Mouse (Mus musculus) testis, adult 2 months (tissue): ENCODE results near the gene Tmem252. TPM values are rescaled to one million over a fixed set of nuclear protein-coding genes. Genes with fewer than 3 reads are reported as not detected.

ENCODE experiments used
- H3K27ac ChIP-seq: fragments of 200-500 bp; 2 replicates; pipeline ENCODE4 v1.5.1; 2012; ENCODE audit warnings: low read depth, low read length; ENCODE audit not compliant: control insufficient read depth, insufficient read depth
- H3K27me3 ChIP-seq: fragments of 200-500 bp; 2 replicates; pipeline ENCODE4 v1.6.1; 2012; ENCODE audit warnings: mild to moderate bottlenecking, low read length, moderate library complexity; ENCODE audit not compliant: control insufficient read depth, insufficient read depth
- H3K36me3 ChIP-seq: fragments of 200-500 bp; 2 replicates; pipeline ENCODE4 v1.6.1; 2012; ENCODE audit warnings: mild to moderate bottlenecking, low read length; ENCODE audit not compliant: control insufficient read depth, insufficient read depth
- H3K4me1 ChIP-seq: fragments of 200-500 bp; 2 replicates; pipeline ENCODE4 v1.6.1; 2012; ENCODE audit warnings: low read length; ENCODE audit not compliant: control insufficient read depth, insufficient read depth
- H3K4me3 ChIP-seq: fragments of 200-500 bp; 2 replicates; pipeline ENCODE4 v1.5.1; 2012; ENCODE audit warnings: low read depth, mild to moderate bottlenecking, low read length, moderate library complexity, mixed read lengths; ENCODE audit not compliant: control insufficient read depth
- CTCF ChIP-seq: fragments of 200-500 bp; IDR thresholded peaks from 2 replicates; pipeline ENCODE4 v1.5.1; 2012; ENCODE audit warnings: low read depth, mild to moderate bottlenecking, inconsistent platforms, low read length, moderate library complexity; ENCODE audit not compliant: control insufficient read depth, insufficient read depth, insufficient replicate concordance
- POLR2A ChIP-seq: fragments of 200-500 bp; IDR thresholded peaks from 2 replicates; pipeline ENCODE4 v1.6.1; 2012; ENCODE audit warnings: low read depth, mild to moderate bottlenecking, inconsistent platforms, low read length, moderate library complexity; ENCODE audit not compliant: control insufficient read depth
- polyA plus RNA-seq: library from polyadenylated mRNA; depleted of rRNA; stranded (reverse); fragments of >200 nt; gene quantifications from 2 replicates; pipeline ENCODE4 v1.2.3, GENCODE M21; 2012; rRNA removed

Tmem252 gene
- 0.06 TPM in 2 replicates for polyA plus RNA-seq

DNA sequence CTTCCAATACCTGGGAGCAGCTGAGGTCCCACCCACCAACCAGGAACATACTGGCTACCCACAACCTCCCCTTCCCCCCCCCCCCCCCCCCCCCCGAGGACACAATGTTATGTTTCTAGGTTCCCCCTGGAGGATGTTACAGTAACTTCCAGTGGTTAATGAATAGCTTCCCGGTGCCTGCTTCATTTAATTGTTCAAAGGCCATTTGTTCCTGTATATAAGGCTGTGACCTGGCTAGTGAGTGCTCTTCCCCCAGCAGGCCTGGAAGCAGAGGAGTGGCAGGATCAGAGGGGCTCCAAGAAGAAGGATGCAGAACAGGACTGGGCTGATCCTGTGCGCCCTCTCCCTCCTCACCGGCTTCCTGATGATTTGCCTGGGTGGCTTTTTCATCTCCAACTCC lies at the start of gene Tmem252:
Gene Tmem252, plus strand, starts transcription at position 247 of the 400 bp plus-strand sequence.
- Histone ChIP-seq H3K36me3 (no peaks in the 10 kb centered on the region), H3K27me3 (no peaks in the 10 kb centered on the region), H3K4me3 (no peak within 1 kb of the TSS), H3K4me1 (peaks cover 2% of the 10 kb centered on the region), H3K27ac (no peak within 1 kb of the TSS)
- TF ChIP-seq CTCF (no peak), POLR2A (no peak)

DNA sequence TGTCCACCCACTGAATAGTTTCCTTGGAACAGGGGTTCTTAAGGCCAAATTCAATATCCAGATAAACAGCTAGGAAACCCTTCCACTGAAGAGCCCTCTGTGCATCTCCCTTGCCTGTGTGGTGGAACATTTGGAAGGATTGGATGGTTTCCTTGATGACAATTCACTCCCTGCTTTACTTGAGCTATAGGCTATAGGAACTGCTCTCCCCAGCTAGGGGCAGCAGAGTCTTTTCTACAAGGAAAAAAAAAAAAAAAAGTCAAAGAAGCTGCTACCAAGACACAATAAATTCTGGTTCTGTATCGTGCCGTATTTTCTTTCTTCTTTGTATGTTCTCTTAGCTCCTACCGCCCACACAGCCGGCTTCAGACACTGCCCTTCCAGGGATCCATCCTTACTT lies 45.8 kb upstream of the Tmem252 start:
- H3K36me3 ChIP-seq, result no peaks in the 10 kb centered on the region
- TF ChIP-seq CTCF (no peak), POLR2A (no peak)
- H3K27ac ChIP-seq, result no peak overlapping the region
- no peaks in the 10 kb centered on the region for H3K4me1 ChIP-seq
- H3K27me3 ChIP-seq, result no peaks in the 10 kb centered on the region
- H3K4me3 ChIP-seq, result no peak overlapping the region

- no peak overlapping the region for H3K27ac ChIP-seq
- no peaks in the 10 kb centered on the region for H3K27me3 ChIP-seq
- TF ChIP-seq POLR2A, result no peak
- no peak for TF ChIP-seq CTCF
- H3K36me3 ChIP-seq, result no peaks in the 10 kb centered on the region
- H3K4me3 ChIP-seq, result no peak overlapping the region
- no peaks in the 10 kb centered on the region for H3K4me1 ChIP-seq
Measured at GRCm38 (mm10) chr19:24633008-24633407, 40.8 kb upstream of the Tmem252 start.

DNA sequence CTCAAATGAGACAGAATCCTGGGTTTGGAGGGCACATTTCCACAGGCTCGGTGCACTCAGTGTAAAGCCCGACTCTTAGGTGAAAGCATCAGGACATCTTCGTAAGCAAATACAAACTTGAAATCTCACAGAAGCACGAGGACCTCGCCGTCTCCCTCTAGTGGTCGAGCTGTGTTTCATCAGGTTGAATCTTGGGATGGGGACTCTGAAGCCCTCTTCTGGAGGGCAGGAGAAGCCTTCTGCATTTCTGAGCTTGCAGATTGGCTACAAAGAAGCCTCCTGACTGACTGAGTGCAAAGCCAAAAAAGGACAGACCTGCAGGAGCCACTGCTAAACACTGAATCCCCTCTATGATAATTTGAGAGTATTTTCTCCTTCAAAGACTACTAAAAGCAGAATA lies 39.2 kb upstream of the Tmem252 start:
- no peaks in the 10 kb centered on the region for H3K4me1 ChIP-seq
- TF ChIP-seq POLR2A (no peak), CTCF (peak; percentile 70)
- no peaks in the 10 kb centered on the region for H3K27me3 ChIP-seq

DNA sequence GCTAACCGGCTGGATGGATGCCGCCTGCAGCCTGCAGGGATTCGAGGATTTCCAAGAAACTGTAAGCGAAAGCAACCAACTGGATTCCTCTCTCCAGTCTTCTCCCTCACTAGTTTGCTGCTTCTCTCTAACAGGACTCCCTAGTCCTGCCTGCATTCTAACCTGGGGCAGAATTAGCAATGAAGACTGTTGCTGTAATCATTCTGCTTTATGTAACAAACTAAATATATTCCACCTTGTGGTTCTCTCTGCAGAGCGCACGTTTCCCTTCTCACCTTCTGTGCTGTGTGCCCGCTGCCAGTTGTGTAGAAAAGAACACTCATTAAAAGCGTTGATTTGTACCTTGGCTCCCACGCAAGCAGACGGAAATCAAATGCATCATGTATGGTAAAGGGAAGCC lies 37.2 kb upstream of the Tmem252 start:
- TF ChIP-seq POLR2A (no peak), CTCF (no peak)
- Histone ChIP-seq H3K4me1 (0 out of 2 replicates have a peak, but pooled peaks cover 3% of the 10 kb centered on the region), H3K36me3 (no peaks in the 10 kb centered on the region), H3K4me3 (no peak overlapping the region), H3K27ac (no peak overlapping the region), H3K27me3 (no peaks in the 10 kb centered on the region)

More for the DNA sequence above, 39.2 kb upstream of the Tmem252 start:
- Histone ChIP-seq H3K27ac (no peak overlapping the region), H3K36me3 (no peaks in the 10 kb centered on the region), H3K4me3 (no peak overlapping the region)

DNA sequence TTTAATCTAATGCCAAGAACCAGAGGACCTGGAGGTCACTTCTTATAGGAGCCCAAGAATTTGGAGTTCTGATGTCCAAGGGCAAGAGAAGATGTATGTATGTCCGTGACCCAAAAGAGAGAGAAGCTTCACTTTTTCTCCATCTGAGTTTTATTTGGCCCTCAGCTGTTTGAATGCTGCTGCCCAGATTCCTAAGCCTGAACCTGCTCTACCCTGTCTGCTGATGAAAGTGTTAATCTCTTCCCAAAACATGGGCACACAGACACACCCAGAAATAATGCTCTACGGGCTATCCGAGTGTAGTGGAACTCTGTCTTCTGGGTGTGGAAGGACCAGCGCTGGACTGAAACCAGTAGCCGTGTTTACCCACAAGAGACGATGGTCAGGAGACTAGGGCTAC lies 35.8 kb upstream of the Tmem252 start:
- Histone ChIP-seq H3K4me1 (0 out of 2 replicates have a peak, but pooled peaks cover 3% of the 10 kb centered on the region), H3K27ac (no peak overlapping the region), H3K27me3 (no peaks in the 10 kb centered on the region), H3K36me3 (no peaks in the 10 kb centered on the region), H3K4me3 (no peak overlapping the region)
- no peak for TF ChIP-seq POLR2A
- TF ChIP-seq CTCF, result no peak

DNA sequence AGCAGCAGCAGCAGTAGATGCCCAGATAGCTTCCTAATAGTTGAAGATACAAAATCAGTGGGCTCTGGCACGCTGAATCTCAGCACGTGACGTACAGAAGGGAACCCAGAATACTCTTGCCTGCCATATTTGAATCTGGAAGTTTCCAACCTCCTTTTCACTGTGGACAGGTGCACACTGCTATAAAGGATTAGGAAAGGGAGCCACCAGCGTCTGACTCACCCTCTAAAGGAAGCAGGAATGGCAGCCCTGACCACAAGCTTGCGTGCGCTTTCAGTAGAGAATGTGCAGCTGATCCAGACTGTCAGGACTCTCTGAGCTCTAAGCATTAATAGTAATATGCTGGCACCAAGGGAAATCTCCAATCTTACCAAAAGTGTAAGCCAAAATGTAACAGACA lies 32.8 kb upstream of the Tmem252 start:
- Histone ChIP-seq H3K4me1 (0 out of 2 replicates have a peak, but pooled peaks cover 3% of the 10 kb centered on the region), H3K27me3 (no peaks in the 10 kb centered on the region), H3K27ac (no peak overlapping the region), H3K36me3 (no peaks in the 10 kb centered on the region), H3K4me3 (peak overlapping the region; percentile 27)
- no peak for TF ChIP-seq POLR2A
- TF ChIP-seq CTCF, result no peak

DNA sequence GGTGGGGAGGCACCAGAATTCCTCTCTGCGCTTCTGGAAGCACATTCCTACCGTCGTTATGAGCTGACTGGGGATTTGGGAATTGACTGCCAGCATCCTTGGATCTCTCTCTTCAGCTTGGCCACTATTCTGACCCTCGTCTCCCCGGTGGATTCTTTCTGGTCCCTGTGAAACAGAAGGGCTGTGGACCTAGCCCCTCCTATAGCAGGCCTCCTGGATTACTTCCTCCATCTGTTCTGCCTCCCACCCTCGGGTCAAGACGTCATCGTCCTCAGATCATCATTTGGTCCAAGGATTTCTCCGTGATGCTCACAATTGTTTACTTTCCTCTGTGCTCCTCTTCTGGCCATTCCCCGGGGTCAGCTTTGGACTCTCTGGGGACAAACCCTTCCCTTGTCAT lies 28.8 kb upstream of the Tmem252 start:
- Histone ChIP-seq H3K4me3 (no peak overlapping the region), H3K27me3 (no peaks in the 10 kb centered on the region), H3K4me1 (0 out of 2 replicates have a peak, but pooled peaks cover 3% of the 10 kb centered on the region), H3K36me3 (no peaks in the 10 kb centered on the region), H3K27ac (no peak overlapping the region)
- TF ChIP-seq CTCF (no peak), POLR2A (no peak)
